Mouse (Mus musculus): Measurements from ENCODE around the gene Fam133b. TPM values are rescaled to one million over a fixed set of nuclear protein-coding genes. Genes with fewer than 3 reads are reported as not detected.

The Fam133b gene
- total and polyA plus RNA-seq, 2 experiments from 2014 or later, result 24.3 to 25.1 TPM

DNA sequence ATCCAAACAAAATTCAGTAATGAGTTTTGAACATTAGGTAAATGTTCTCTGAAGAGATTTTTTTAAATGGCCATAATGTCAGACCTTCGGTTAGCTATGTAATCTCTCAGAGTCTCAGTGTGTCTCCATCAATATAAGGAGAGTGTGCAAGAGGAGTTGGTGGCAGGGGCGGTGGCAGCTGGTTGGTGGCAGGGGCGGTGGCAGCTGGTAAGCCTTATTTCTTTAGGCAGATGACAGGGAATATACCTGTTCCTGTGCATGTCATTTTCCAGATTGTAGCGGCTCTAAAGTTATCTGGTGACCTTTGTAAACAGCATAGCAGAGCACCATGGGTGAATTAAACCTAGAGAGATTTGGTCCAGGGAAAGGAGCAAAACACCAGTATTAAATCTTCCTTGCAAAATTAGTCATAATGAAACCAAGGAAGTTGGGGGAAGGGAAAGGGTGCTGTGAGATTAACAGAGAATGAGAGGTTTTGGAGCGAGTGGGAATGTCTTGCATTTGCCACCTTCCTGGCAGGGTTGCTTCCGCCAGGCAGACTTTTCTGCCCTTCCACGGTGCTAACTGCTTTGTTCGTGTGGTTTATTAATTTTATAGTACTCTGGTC, 42.6 kb upstream of the Fam133b start:
- Histone ChIP-seq H3K36me3 (ENCODE audit: insufficient read depth, low read length) (no peaks in the 10 kb centered on the region), H3K9me3 (ENCODE audit: low read length) (no peaks in the 10 kb centered on the region), H3K4me3 (ENCODE audit: low read depth, low read length) (no peak overlapping the region), H3K27me3 (ENCODE audit: insufficient read depth, low read length) (no peaks in the 10 kb centered on the region), H3K27ac (ENCODE audit: low read depth, low read length) (no peak overlapping the region), H3K4me1 (ENCODE audit: insufficient read depth, low read length) (no peaks in the 10 kb centered on the region), H3K4me2 (ENCODE audit: low read depth, low read length, poor library complexity, severe bottlenecking) (no peak overlapping the region), H3K9ac (replicated peaks; ENCODE audit: low read length, poor library complexity, severe bottlenecking) (no peak overlapping the region)
- WGBS, result 79% methylated on average over 8 of the region's 8 CpGs
- no peak for ATAC-seq (ENCODE audit: low FRiP score)
- no peak for DNase-seq (ENCODE audit: low spot score)
- no peak for TF ChIP-seq CTCF (IDR thresholded peaks at IDR 0.05)

- no peak for TF ChIP-seq CTCF (IDR thresholded peaks at IDR 0.05)
- Histone ChIP-seq H3K36me3 (ENCODE audit: insufficient read depth, low read length) (no peaks in the 10 kb centered on the region), H3K4me1 (ENCODE audit: insufficient read depth, low read length) (no peaks in the 10 kb centered on the region), H3K27me3 (ENCODE audit: insufficient read depth, low read length) (no peaks in the 10 kb centered on the region), H3K4me2 (ENCODE audit: low read depth, low read length, poor library complexity, severe bottlenecking) (no peak overlapping the region), H3K9ac (replicated peaks; ENCODE audit: low read length, poor library complexity, severe bottlenecking) (no peak overlapping the region), H3K9me3 (ENCODE audit: low read length) (no peaks in the 10 kb centered on the region), H3K27ac (ENCODE audit: low read depth, low read length) (no peak overlapping the region), H3K4me3 (ENCODE audit: low read depth, low read length) (no peak overlapping the region)
- ATAC-seq (ENCODE audit: low FRiP score), result no peak
- WGBS, result 69% methylated on average over 8 of the region's 8 CpGs
- DNase-seq (ENCODE audit: low spot score), result no peak
Measured at GRCm38 (mm10) chr5:3501564-3502001, 42.0 kb upstream of the Fam133b start.

DNA sequence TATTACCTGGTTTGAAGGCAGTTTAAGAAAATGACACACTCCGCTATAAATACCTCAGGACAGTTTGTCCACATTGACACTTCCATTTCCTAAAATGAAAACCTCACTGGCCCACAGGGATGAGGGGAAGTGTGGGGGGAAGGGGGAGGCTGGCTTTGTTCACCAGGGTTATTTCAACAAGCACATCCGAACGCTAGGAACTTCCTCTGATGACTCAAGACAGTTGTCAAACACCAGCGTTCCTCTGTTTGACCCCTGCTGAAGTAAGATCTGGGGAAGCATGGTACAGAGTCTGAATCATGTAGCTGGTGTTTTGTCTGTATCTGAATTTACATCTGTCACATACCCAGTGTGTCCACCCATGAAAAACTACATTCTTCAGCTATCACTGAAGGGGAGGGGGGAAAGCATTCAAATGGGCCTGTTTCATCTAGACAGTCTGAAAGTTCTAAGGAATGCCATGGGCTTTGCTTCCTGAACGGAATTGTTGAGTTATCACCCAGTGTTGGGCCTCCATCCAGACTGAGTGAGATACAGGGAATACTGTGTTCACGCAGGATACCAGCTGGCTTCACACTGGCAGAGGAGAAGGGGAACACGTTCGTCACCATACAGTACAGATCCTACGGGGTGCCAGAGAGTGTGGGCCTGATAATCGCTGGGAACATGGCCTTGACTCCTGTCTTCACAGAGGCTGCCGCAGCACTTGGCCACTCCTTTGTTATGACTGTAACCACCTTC, 40.9 kb upstream of the Fam133b start:
- no peak for ATAC-seq (ENCODE audit: low FRiP score)
- 69% methylated on average over 11 of the region's 11 CpGs for WGBS
- H3K36me3 ChIP-seq (ENCODE audit: insufficient read depth, low read length), result no peaks in the 10 kb centered on the region

GRCm38 (mm10) chr5:3503373-3503772, 40.3 kb upstream of the Fam133b start:
- no peaks in the 10 kb centered on the region for H3K4me1 ChIP-seq (ENCODE audit: insufficient read depth, low read length)
- no peaks in the 10 kb centered on the region for H3K9me3 ChIP-seq (ENCODE audit: low read length)
- H3K4me3 ChIP-seq (ENCODE audit: low read depth, low read length), result no peak overlapping the region
- no peak for TF ChIP-seq CTCF (IDR thresholded peaks at IDR 0.05)
- DNase-seq (ENCODE audit: low spot score), result no peak
- no peak overlapping the region for H3K27ac ChIP-seq (ENCODE audit: low read depth, low read length)
- WGBS, result 82% methylated on average over 4 of the region's 4 CpGs
- no peaks in the 10 kb centered on the region for H3K27me3 ChIP-seq (ENCODE audit: insufficient read depth, low read length)
- no peak overlapping the region for H3K4me2 ChIP-seq (ENCODE audit: low read depth, low read length, poor library complexity, severe bottlenecking)
- no peaks in the 10 kb centered on the region for H3K36me3 ChIP-seq (ENCODE audit: insufficient read depth, low read length)
- no peak overlapping the region for H3K9ac ChIP-seq (replicated peaks; ENCODE audit: low read length, poor library complexity, severe bottlenecking)
- ATAC-seq (ENCODE audit: low FRiP score), result no peak

More for the DNA sequence above, 40.9 kb upstream of the Fam133b start:
- Histone ChIP-seq H3K4me2 (ENCODE audit: low read depth, low read length, poor library complexity, severe bottlenecking) (no peak overlapping the region), H3K4me1 (ENCODE audit: insufficient read depth, low read length) (no peaks in the 10 kb centered on the region), H3K27ac (ENCODE audit: low read depth, low read length) (no peak overlapping the region), H3K9ac (replicated peaks; ENCODE audit: low read length, poor library complexity, severe bottlenecking) (no peak overlapping the region), H3K27me3 (ENCODE audit: insufficient read depth, low read length) (no peaks in the 10 kb centered on the region), H3K9me3 (ENCODE audit: low read length) (no peaks in the 10 kb centered on the region), H3K4me3 (ENCODE audit: low read depth, low read length) (no peak overlapping the region)
- TF ChIP-seq CTCF (IDR thresholded peaks at IDR 0.05), result no peak
- DNase-seq (ENCODE audit: low spot score), result no peak

GRCm38 (mm10) chr5:3503836-3504323, 39.8 kb upstream of the Fam133b start:
- H3K27me3 ChIP-seq (ENCODE audit: insufficient read depth, low read length), result no peaks in the 10 kb centered on the region
- 89% methylated on average over 9 of the region's 9 CpGs for WGBS
- no peaks in the 10 kb centered on the region for H3K4me1 ChIP-seq (ENCODE audit: insufficient read depth, low read length)
- H3K4me2 ChIP-seq (ENCODE audit: low read depth, low read length, poor library complexity, severe bottlenecking), result no peak overlapping the region
- no peak for DNase-seq (ENCODE audit: low spot score)
- no peak for ATAC-seq (ENCODE audit: low FRiP score)
- H3K9me3 ChIP-seq (ENCODE audit: low read length), result no peaks in the 10 kb centered on the region
- no peak overlapping the region for H3K27ac ChIP-seq (ENCODE audit: low read depth, low read length)
- H3K4me3 ChIP-seq (ENCODE audit: low read depth, low read length), result no peak overlapping the region
- no peaks in the 10 kb centered on the region for H3K36me3 ChIP-seq (ENCODE audit: insufficient read depth, low read length)
- H3K9ac ChIP-seq (replicated peaks; ENCODE audit: low read length, poor library complexity, severe bottlenecking), result no peak overlapping the region
- TF ChIP-seq CTCF (IDR thresholded peaks at IDR 0.05), result no peak

- Histone ChIP-seq H3K27me3 (ENCODE audit: insufficient read depth, low read length) (no peaks in the 10 kb centered on the region), H3K4me2 (ENCODE audit: low read depth, low read length, poor library complexity, severe bottlenecking) (no peak overlapping the region), H3K36me3 (ENCODE audit: insufficient read depth, low read length) (no peaks in the 10 kb centered on the region), H3K9ac (replicated peaks; ENCODE audit: low read length, poor library complexity, severe bottlenecking) (no peak overlapping the region), H3K9me3 (ENCODE audit: low read length) (no peaks in the 10 kb centered on the region), H3K4me3 (ENCODE audit: low read depth, low read length) (no peak overlapping the region), H3K27ac (ENCODE audit: low read depth, low read length) (no peak overlapping the region), H3K4me1 (ENCODE audit: insufficient read depth, low read length) (no peaks in the 10 kb centered on the region)
- DNase-seq (ENCODE audit: low spot score), result no peak
- ATAC-seq (ENCODE audit: low FRiP score), result no peak
- 67% methylated on average over 4 of the region's 4 CpGs for WGBS
- no peak for TF ChIP-seq CTCF (IDR thresholded peaks at IDR 0.05)
Measured at GRCm38 (mm10) chr5:3504453-3504852, 39.2 kb upstream of the Fam133b start.

All from midbrain, postnatal 0 days (tissue).